Mouse (Mus musculus): ENCODE results near the gene Zfp1. TPM values are rescaled to one million over a fixed set of nuclear protein-coding genes. Genes with fewer than 3 reads are reported as not detected.
"Not testable (repeated sequence)": the region's sequence is repeated elsewhere in the genome, so short reads cannot be mapped to it uniquely, and the experiment has no call there.

Gene Zfp1
- total RNA-seq, 2 experiments from 2014 or later: 20.0 to 20.9 TPM

- peak; percentile 47 to 76 for DNase-seq (ENCODE audit: low spot score in 2 of 2)
- intact Hi-C loops (cut with DNase I): no loop called here
Measured at GRCm38 (mm10) chr8:111624081-111624852, 18.9 kb upstream of the Zfp1 start.

GRCm38 (mm10) chr8:111624853-111625221, 18.4 kb upstream of the Zfp1 start:
- intact Hi-C loops (cut with DNase I): no loop called here
- peak in 1 of 2 experiments; percentile 59 for DNase-seq (ENCODE audit: low spot score in 2 of 2)

GRCm38 (mm10) chr8:111625694-111626527, 17.3 kb upstream of the Zfp1 start:
- peak; percentile 62 to 74 for DNase-seq (ENCODE audit: low spot score in 2 of 2)
- intact Hi-C loops (cut with DNase I): loop anchor here (1.0 kb wide), 1 partner anchor 90 kb away; the partner anchor contains the start of gene Znrf1

- intact Hi-C loops (cut with DNase I): loop anchor here (1.0 kb wide), 1 partner anchor 90 kb away; the partner anchor contains the start of gene Znrf1
- DNase-seq (ENCODE audit: low spot score in 2 of 2): peak in 1 of 2 experiments; percentile 81
Measured at GRCm38 (mm10) chr8:111626528-111626820, 16.7 kb upstream of the Zfp1 start.

GRCm38 (mm10) chr8:111626933-111627332, 16.3 kb upstream of the Zfp1 start:
- no peak for DNase-seq (ENCODE audit: low spot score in 2 of 2)
- intact Hi-C loops (cut with DNase I): loop anchor here (1.0 kb wide), 1 partner anchor 91 kb away; the partner anchor contains the start of gene Znrf1

- intact Hi-C loops (cut with DNase I): no loop called here
- no peak for DNase-seq (ENCODE audit: low spot score in 2 of 2)
Measured at GRCm38 (mm10) chr8:111627923-111628322, 15.3 kb upstream of the Zfp1 start.

- intact Hi-C loops (cut with DNase I): no loop called here
Measured at GRCm38 (mm10) chr8:111628401-111628800, 14.8 kb upstream of the Zfp1 start.

GRCm38 (mm10) chr8:111628894-111629501, 14.2 kb upstream of the Zfp1 start:
- intact Hi-C loops (cut with DNase I): no loop called here

More at GRCm38 (mm10) chr8:111628401-111628800, 14.8 kb upstream of the Zfp1 start:
- DNase-seq (ENCODE audit: low spot score in 2 of 2): no peak

GRCm38 (mm10) chr8:111630105-111630521, 13.1 kb upstream of the Zfp1 start, which contains the start of gene Ldhd:
Gene Ldhd (minus strand): TSS chr8:111630374.
- intact Hi-C loops (cut with DNase I): no loop called here
- DNase-seq (ENCODE audit: low spot score in 2 of 2): peak in 1 of 2 experiments; percentile 76

More at GRCm38 (mm10) chr8:111628894-111629501, 14.2 kb upstream of the Zfp1 start:
- DNase-seq (ENCODE audit: low spot score in 2 of 2): no peak

GRCm38 (mm10) chr8:111631589-111631988, 11.6 kb upstream of the Zfp1 start:
- DNase-seq (ENCODE audit: low spot score in 2 of 2): peak in 1 of 2 experiments; percentile 72
- intact Hi-C loops (cut with DNase I): no loop called here

GRCm38 (mm10) chr8:111632976-111633375, 10.2 kb upstream of the Zfp1 start:
- DNase-seq (ENCODE audit: low spot score in 2 of 2): no peak
- intact Hi-C loops (cut with DNase I): no loop called here

GRCm38 (mm10) chr8:111638086-111638485, 5.1 kb upstream of the Zfp1 start:
- intact Hi-C loops (cut with DNase I): no loop called here
- no peak for DNase-seq (ENCODE audit: low spot score in 2 of 2)

GRCm38 (mm10) chr8:111641064-111641463, 2.1 kb upstream of the Zfp1 start:
- intact Hi-C loops (cut with DNase I): loop anchor here (5.0 kb wide), 1 partner anchor 104 kb away; the partner anchor contains the start of gene Znrf1
- peak in 1 of 2 experiments; percentile 66 for DNase-seq (ENCODE audit: low spot score in 2 of 2)

GRCm38 (mm10) chr8:111642496-111642895, 705 bp upstream of the Zfp1 start:
- DNase-seq (ENCODE audit: low spot score in 2 of 2): no peak
- intact Hi-C loops (cut with DNase I): loop anchor here (5.0 kb wide), 1 partner anchor 105 kb away; the partner anchor contains the start of gene Znrf1

- intact Hi-C loops (cut with DNase I): loop anchor here (5.0 kb wide), 1 partner anchor 106 kb away; the partner anchor contains the start of gene Znrf1
- DNase-seq (ENCODE audit: low spot score in 2 of 2): no peak
Measured at GRCm38 (mm10) chr8:111642939-111643263, 300 bp upstream of the Zfp1 start.

GRCm38 (mm10) chr8:111644286-111645051, 1.3 kb downstream of the Zfp1 start:
- intact Hi-C loops (cut with DNase I): loop anchor here (5.0 kb wide), 1 partner anchor 107 kb away; the partner anchor contains the start of gene Znrf1
- DNase-seq (ENCODE audit: low spot score in 2 of 2): not testable (repeated sequence)

- intact Hi-C loops (cut with DNase I): no loop called here
- DNase-seq (ENCODE audit: low spot score in 2 of 2): no peak
Measured at GRCm38 (mm10) chr8:111645715-111646114, 2.5 kb downstream of the Zfp1 start.

- intact Hi-C loops (cut with DNase I): no loop called here
- no peak for DNase-seq (ENCODE audit: low spot score in 2 of 2)
Measured at GRCm38 (mm10) chr8:111648834-111649233, 5.6 kb downstream of the Zfp1 start.

- DNase-seq (ENCODE audit: low spot score in 2 of 2): no peak
- intact Hi-C loops (cut with DNase I): no loop called here
Measured at GRCm38 (mm10) chr8:111650651-111651050, 7.5 kb downstream of the Zfp1 start.
